Mouse (Mus musculus): ENCODE measurements around the gene Ngef.

- TF ChIP-seq CTCF (conservative IDR thresholded peaks at IDR 0.05; ENCODE audit: low read length) = no peak
- no peak for TF ChIP-seq NANOG (IDR thresholded peaks at IDR 0.05; ENCODE audit: borderline replicate concordance, low read length)
Measured at GRCm38 (mm10) chr1:87458045-87458444, 115.6 kb downstream of the Ngef start.

Data from E14TG2a.4 (cell line).